Mouse (Mus musculus) large intestine, adult 2 months (tissue): ENCODE results near the gene Sypl. TPM values are rescaled to one million over a fixed set of nuclear protein-coding genes. Genes with fewer than 3 reads are reported as not detected.

Experiments used
- DNase-seq: peaks from one replicate; pipeline ENCODE4 v3.0.0-alpha.2; 2012; ENCODE audit warnings: low read depth, low spot score
- WGBS: fragments of 180-500 bp; shearing (Covaris S2); methylation state at CpG from one replicate; pipeline ENCODE4 v1.1.7; 2018; 5-methylcytosine and 5-hydroxymethylcytosine counted together
- polyA plus RNA-seq: library from polyadenylated mRNA; depleted of rRNA; stranded (reverse); fragments of >200 nt; gene quantifications from 2 replicates; pipeline ENCODE4 v1.2.3, GENCODE M21; 2012

The Sypl gene
- polyA plus RNA-seq, 1 experiment, result 131 TPM

GRCm38 (mm10) chr12:32936246-32936946 is 17.3 kb upstream of the Sypl start:
- WGBS, result 39% methylated on average over 4 of the region's 4 CpGs
- no peak for DNase-seq

GRCm38 (mm10) chr12:32941141-32941540 is 12.6 kb upstream of the Sypl start:
- DNase-seq, result no peak
- 35% methylated on average over 4 of the region's 4 CpGs for WGBS

- 26% methylated on average over 4 of the region's 4 CpGs for WGBS
- DNase-seq, result no peak
Measured at GRCm38 (mm10) chr12:32943347-32943746, 10.3 kb upstream of the Sypl start.

GRCm38 (mm10) chr12:32943951-32944350 is 9.7 kb upstream of the Sypl start:
- 36% methylated on average over 3 of the region's 3 CpGs for WGBS
- DNase-seq, result no peak

- DNase-seq, result no peak
- WGBS, result 30% methylated on average over 8 of the region's 8 CpGs
Measured at GRCm38 (mm10) chr12:32944884-32945454, 8.7 kb upstream of the Sypl start.

GRCm38 (mm10) chr12:32946376-32946775 is 7.3 kb upstream of the Sypl start:
- DNase-seq, result no peak
- 34% methylated on average over 4 of the region's 4 CpGs for WGBS

- DNase-seq, result no peak
- WGBS, result 9% methylated on average over 3 of the region's 3 CpGs
Measured at GRCm38 (mm10) chr12:32952416-32952815, 1.3 kb upstream of the Sypl start.

- DNase-seq, result no peak
- 4% methylated on average over 6 of the region's 6 CpGs for WGBS
Measured at GRCm38 (mm10) chr12:32953066-32953465, 625 bp upstream of the Sypl start.

- under 1% methylated on average over 71 of the region's 71 CpGs for WGBS
- DNase-seq, result no peak
Measured at GRCm38 (mm10) chr12:32954216-32955021, 728 bp downstream of the Sypl start.

GRCm38 (mm10) chr12:32955037-32955436 is 1.3 kb downstream of the Sypl start:
- WGBS, result under 1% methylated on average over 8 of the region's 8 CpGs
- no peak for DNase-seq

GRCm38 (mm10) chr12:32957211-32957610 is 3.5 kb downstream of the Sypl start:
- 31% methylated on average over 2 of the region's 2 CpGs for WGBS
- DNase-seq, result no peak

GRCm38 (mm10) chr12:32962132-32962531 is 8.4 kb downstream of the Sypl start:
- no peak for DNase-seq

- no peak for DNase-seq
- WGBS, result 35% methylated on average over 4 of the region's 4 CpGs
Measured at GRCm38 (mm10) chr12:32963858-32964257, 10.2 kb downstream of the Sypl start.

- no peak for DNase-seq
- 67% methylated on average over 1 of the region's 1 CpGs for WGBS
Measured at GRCm38 (mm10) chr12:32972287-32972686, 18.6 kb downstream of the Sypl start.

- no peak for DNase-seq
Measured at GRCm38 (mm10) chr12:32974893-32975292, 21.2 kb downstream of the Sypl start.

- 69% methylated on average over 3 of the region's 3 CpGs for WGBS
- DNase-seq, result no peak
Measured at GRCm38 (mm10) chr12:32975501-32975900, 21.8 kb downstream of the Sypl start.

- no peak for DNase-seq
- WGBS, result 100% methylated on average over 1 of the region's 1 CpGs
Measured at GRCm38 (mm10) chr12:32982631-32983030, 28.9 kb downstream of the Sypl start.

- DNase-seq, result no peak
- WGBS, result 70% methylated on average over 1 of the region's 1 CpGs
Measured at GRCm38 (mm10) chr12:32983081-32983480, 29.4 kb downstream of the Sypl start.

- WGBS, result 25% methylated on average over 1 of the region's 1 CpGs
- DNase-seq, result no peak
Measured at GRCm38 (mm10) chr12:32986284-32986683, 32.6 kb downstream of the Sypl start.

GRCm38 (mm10) chr12:32989731-32990130 is 36.0 kb downstream of the Sypl start:
- DNase-seq, result no peak
- WGBS, result 40% methylated on average over 12 of the region's 12 CpGs

- no peak for DNase-seq
- 87% methylated on average over 5 of the region's 5 CpGs for WGBS
Measured at GRCm38 (mm10) chr12:32994081-32994480, 40.4 kb downstream of the Sypl start.
